Mouse (Mus musculus): Measurements from ENCODE around the gene Gm16513. TPM values are rescaled to one million over a fixed set of nuclear protein-coding genes. Genes with fewer than 3 reads are reported as not detected.
"Not testable (repeated sequence)": the region's sequence is repeated elsewhere in the genome, so short reads cannot be mapped to it uniquely, and the experiment has no call there.

The Gm16513 gene
- polyA plus RNA-seq (2021): not detected

DNA sequence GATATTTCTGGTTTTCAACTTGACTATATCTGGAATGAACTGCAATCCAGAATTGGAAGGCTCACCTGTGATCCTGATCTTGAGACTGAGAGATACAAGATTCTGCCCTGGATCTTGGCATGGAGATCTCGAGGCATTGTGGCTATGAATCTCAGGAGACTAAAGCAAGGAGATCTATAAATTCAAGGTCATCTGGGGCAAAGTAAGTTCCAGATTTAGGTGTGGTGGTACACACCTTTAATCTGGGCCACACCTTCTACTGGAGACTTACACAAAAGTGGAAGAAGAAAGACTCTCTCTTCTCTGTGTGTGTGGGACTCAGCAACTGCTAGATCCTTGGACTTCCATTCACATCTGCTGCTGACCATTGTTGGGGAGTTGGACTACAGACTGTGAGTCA, at the start of gene Gm16513:
Gm16513 (plus strand) TSS at position 301 of the 400 bp plus-strand sequence.
- in situ Hi-C loops (cut with MboI; ENCODE audit: low pct_unique_long_range_greater_than_20kb); POLR2A ChIA-PET; CTCF ChIA-PET; DNase-seq (ENCODE audit: low read depth, low spot score); ATAC-seq; H3K27me3 ChIP-seq: not testable (repeated sequence)

Other genes starting within 250 kb of the Gm16513 start
- not detected for gene Gm6367, start 194.0 kb upstream of the Gm16513 start, polyA plus RNA-seq (2021)
- gene Gm7942, start 75.7 kb upstream of the Gm16513 start, polyA plus RNA-seq (2021): not detected
- gene Gm10424, start 90.1 kb downstream of the Gm16513 start, polyA plus RNA-seq (2021): 0.06 TPM
- not detected for gene Gm3259, start 123.3 kb downstream of the Gm16513 start, polyA plus RNA-seq (2021)